Mouse (Mus musculus) MEL (cell line): Measurements from ENCODE around the gene Olfr921.

Experiments used
- CHD1 ChIP-seq: IDR thresholded peaks from 2 replicates; pipeline ENCODE4 v1.6.1; 2012; ENCODE audit warnings: low read depth, mild to moderate bottlenecking, inconsistent platforms, low read length, improper control_type of control experiment
- CTCF ChIP-seq, 3 experiments: IDR thresholded peaks in 2 of 3; conservative IDR thresholded peaks in 1 of 3; 2 replicates each; pipeline ENCODE4 v1.5.1; 2011 to 2012; ENCODE audit warnings: low read length in 3 of 3, low read depth in 2 of 3, mild to moderate bottlenecking in 2 of 3, improper control_type of control experiment in 1 of 3, inconsistent platforms in 1 of 3, mixed read lengths in 1 of 3, moderate library complexity in 1 of 3; ENCODE audit not compliant: control insufficient read depth in 1 of 3, insufficient read depth in 1 of 3, poor library complexity in 1 of 3, severe bottlenecking in 1 of 3
- E2F4 ChIP-seq: IDR thresholded peaks from 2 replicates; pipeline ENCODE4 v1.6.1; 2011; ENCODE audit warnings: low read depth, low read length, improper control_type of control experiment, borderline replicate concordance
- EP300 ChIP-seq, 2 experiments: IDR thresholded peaks; 2 replicates each; pipeline ENCODE4 v1.6.1; 2011; ENCODE audit warnings: improper control_type of control experiment in 2 of 2, low read length in 2 of 2, low read depth in 1 of 2, mild to moderate bottlenecking in 1 of 2
- MAFK ChIP-seq: IDR thresholded peaks from 2 replicates; pipeline ENCODE4 v1.6.1; 2011; ENCODE audit warnings: low read depth, mild to moderate bottlenecking, low read length, improper control_type of control experiment, borderline replicate concordance
- NELFE ChIP-seq: IDR thresholded peaks from 2 replicates; pipeline ENCODE4 v1.6.1; 2011; ENCODE audit warnings: low read depth, low read length, improper control_type of control experiment
- NRF1 ChIP-seq: IDR thresholded peaks from 2 replicates; pipeline ENCODE4 v1.6.1; 2014; ENCODE audit warnings: low read depth, mild to moderate bottlenecking, inconsistent platforms, low read length, improper control_type of control experiment, moderate library complexity; ENCODE audit not compliant: poor library complexity, insufficient read depth, severe bottlenecking
- POLR2A ChIP-seq, 2 experiments: IDR thresholded peaks; 2 replicates each; pipeline ENCODE4 v1.6.1; 2011 to 2012; ENCODE audit warnings: low read length in 2 of 2, mild to moderate bottlenecking in 2 of 2, control low read depth in 1 of 2, improper control_type of control experiment in 1 of 2, low read depth in 1 of 2, moderate library complexity in 1 of 2; ENCODE audit not compliant: control insufficient read depth in 1 of 2, insufficient read depth in 1 of 2, poor library complexity in 1 of 2
- POLR2AphosphoS2 ChIP-seq: IDR thresholded peaks from 2 replicates; pipeline ENCODE4 v1.6.1; 2011; ENCODE audit warnings: low read length, improper control_type of control experiment
- RCOR1 ChIP-seq: IDR thresholded peaks from 2 replicates; pipeline ENCODE4 v1.6.1; 2012; ENCODE audit warnings: low read depth, mild to moderate bottlenecking, inconsistent platforms, low read length, improper control_type of control experiment
- SIN3A ChIP-seq: IDR thresholded peaks from 2 replicates; pipeline ENCODE4 v1.6.1; 2012; ENCODE audit warnings: low read length, improper control_type of control experiment, inconsistent platforms
- TBP ChIP-seq: IDR thresholded peaks from 2 replicates; pipeline ENCODE4 v1.8.0; 2011; ENCODE audit warnings: low read depth, low read length, improper control_type of control experiment
- USF1 ChIP-seq: IDR thresholded peaks from 2 replicates; pipeline ENCODE4 v1.6.1; 2014; ENCODE audit warnings: low read depth, mild to moderate bottlenecking, inconsistent platforms, low read length, improper control_type of control experiment, moderate library complexity
- ZKSCAN1 ChIP-seq: IDR thresholded peaks from 2 replicates; pipeline ENCODE4 v1.6.1; 2012; ENCODE audit warnings: low read depth, mild to moderate bottlenecking, inconsistent platforms, low read length, improper control_type of control experiment, moderate library complexity

- TF ChIP-seq E2F4 (no peak), CTCF (IDR thresholded peaks at IDR 0.05 in 2 of 3, conservative IDR thresholded peaks at IDR 0.05 in 1 of 3; ENCODE audit: control insufficient read depth in 1 of 3, insufficient read depth in 1 of 3, low read depth in 2 of 3, low read length in 3 of 3, poor library complexity in 1 of 3, severe bottlenecking in 1 of 3) (no peak), RCOR1 (no peak), POLR2A (IDR thresholded peaks at IDR 0.05; ENCODE audit: control insufficient read depth in 1 of 2, insufficient read depth in 1 of 2, low read depth in 1 of 2, low read length in 2 of 2, poor library complexity in 1 of 2) (no peak), ZKSCAN1 (no peak), NRF1 (no peak), USF1 (no peak), EP300 (IDR thresholded peaks at IDR 0.05; ENCODE audit: low read depth in 1 of 2, low read length in 2 of 2) (no peak), NELFE (no peak), TBP (no peak), SIN3A (no peak), POLR2AphosphoS2 (no peak), MAFK (no peak), CHD1 (no peak)
Measured at GRCm38 (mm10) chr9:38772768-38773167, at the start of gene Olfr921.
